Mouse (Mus musculus) C2C12 (cell line): ENCODE data around the gene Gm20547.
"Not testable (repeated sequence)": the region's sequence is repeated elsewhere in the genome, so short reads cannot be mapped to it uniquely, and the experiment has no call there.

Experiments used
- CEBPB ChIP-seq: IDR thresholded peaks from one replicate; pipeline ENCODE4 v1.6.1; 2011; ENCODE audit warnings: low read depth, mild to moderate bottlenecking, control low read depth, moderate library complexity
- CTCF ChIP-seq: IDR thresholded peaks from one replicate; pipeline ENCODE4 v1.5.1; 2011; ENCODE audit not compliant: control insufficient read depth, insufficient read depth, insufficient read length
- MAX ChIP-seq: IDR thresholded peaks from one replicate; pipeline ENCODE4 v1.6.1; 2011; ENCODE audit warnings: mild to moderate bottlenecking, control low read depth
- USF1 ChIP-seq: IDR thresholded peaks from one replicate; pipeline ENCODE4 v1.6.1; 2011; ENCODE audit warnings: low read depth, mild to moderate bottlenecking, control low read depth, moderate library complexity

DNA sequence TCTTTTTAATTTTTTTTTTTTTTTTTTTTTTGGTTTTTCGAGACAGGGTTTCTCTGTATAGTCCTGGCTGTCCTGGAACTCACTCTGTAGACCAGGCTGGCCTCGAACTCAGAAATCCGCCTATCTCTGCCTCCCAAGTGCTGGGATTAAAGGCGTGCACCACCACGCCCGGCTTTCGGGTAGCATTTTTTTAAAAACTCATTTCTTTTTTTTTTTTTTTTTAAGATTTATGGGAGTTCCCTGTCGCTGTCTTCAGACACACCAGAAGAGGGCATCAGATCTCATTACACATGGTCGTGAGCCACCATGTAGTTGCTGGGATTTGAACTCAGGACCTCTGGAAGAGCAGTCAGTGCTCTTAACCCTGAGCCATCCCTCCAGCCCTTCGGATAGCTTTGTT is 20.1 kb upstream of the Gm20547 start:
- TF ChIP-seq CTCF, CEBPB, USF1, MAX: not testable (repeated sequence)
